Mouse (Mus musculus) cerebellum, adult 2 months (tissue): ENCODE measurements around the gene Spin2c. TPM values are rescaled to one million over a fixed set of nuclear protein-coding genes. Genes with fewer than 3 reads are reported as not detected.
A peak's percentile ranks its signal among the peaks of the same experiment; 100 is the strongest.

Experiments used
- DNase-seq, 2 experiments: peaks; one replicate each; pipeline ENCODE4 v3.0.0; 2021
- H3K27ac ChIP-seq: fragments of 200-500 bp; 2 replicates; pipeline ENCODE4 v1.5.1; 2012; ENCODE audit warnings: low read length, control low read depth, inconsistent platforms; ENCODE audit not compliant: insufficient read depth
- H3K27me3 ChIP-seq: fragments of 200-500 bp; 2 replicates; pipeline ENCODE4 v1.6.1; 2012; ENCODE audit warnings: inconsistent platforms, mild to moderate bottlenecking, low read length, moderate library complexity; ENCODE audit not compliant: control insufficient read depth, insufficient read depth
- H3K4me1 ChIP-seq: fragments of 200-500 bp; 2 replicates; pipeline ENCODE4 v1.6.1; 2011; ENCODE audit warnings: low read length; ENCODE audit not compliant: control insufficient read depth, insufficient read depth
- H3K4me3 ChIP-seq: fragments of 200-500 bp; replicated peaks from 2 replicates; pipeline ENCODE3; 2011; ENCODE audit warnings: mild to moderate bottlenecking, low read depth, low read length, control low read depth; ENCODE audit not compliant: insufficient read depth
- CTCF ChIP-seq: fragments of 200-500 bp; IDR thresholded peaks from 2 replicates; pipeline ENCODE4 v1.5.1; 2011; ENCODE audit warnings: low read depth, mild to moderate bottlenecking, control low read depth, low read length, moderate library complexity, borderline replicate concordance; ENCODE audit not compliant: insufficient read depth
- POLR2A ChIP-seq: fragments of 200-500 bp; IDR thresholded peaks from 2 replicates; pipeline ENCODE4 v1.6.1; 2011; ENCODE audit warnings: low read length, control low read depth, borderline replicate concordance; ENCODE audit not compliant: insufficient read depth
- WGBS: fragments of 180-500 bp; shearing (Covaris S2); methylation state at CpG from one replicate; pipeline ENCODE4 v1.1.7; 2018; 5-methylcytosine and 5-hydroxymethylcytosine counted together
- polyA plus RNA-seq: library from polyadenylated mRNA; depleted of rRNA; stranded (reverse); fragments of >200 nt; gene quantifications from 2 replicates; pipeline ENCODE4 v1.2.3, GENCODE M21; 2012; rRNA removed

Spin2c gene
- 7.3 and 7.8 TPM in 2 replicates for polyA plus RNA-seq

DNA sequence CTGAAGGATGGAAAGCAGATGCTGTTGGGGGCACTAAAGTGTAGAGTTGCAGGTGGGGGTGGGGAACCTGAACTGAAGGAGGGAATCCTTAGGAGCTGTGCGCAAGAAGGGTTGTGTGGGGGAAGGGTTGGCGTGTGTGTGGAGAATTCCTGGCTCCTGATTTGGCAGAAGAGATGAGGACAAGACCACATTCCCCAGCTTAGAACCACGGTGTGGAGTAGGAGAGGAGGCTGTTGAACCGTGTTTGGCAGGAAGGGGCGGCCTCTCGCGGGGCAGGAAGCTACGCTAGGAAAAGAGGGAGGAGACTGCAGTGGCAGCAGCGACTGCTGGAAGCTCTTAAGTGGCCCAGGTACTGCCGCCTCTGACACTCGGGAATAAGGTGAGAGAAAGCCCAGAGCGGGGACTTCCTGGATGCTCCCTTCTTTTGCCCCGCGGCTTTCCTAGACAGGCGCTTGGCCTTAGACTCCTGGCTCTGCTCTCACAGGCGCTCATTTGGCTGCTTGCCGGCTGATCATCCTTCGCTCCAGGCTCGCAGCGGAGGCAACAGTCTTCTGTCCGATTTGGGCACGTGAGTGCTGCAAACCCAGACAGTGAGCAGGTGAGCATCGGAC lies at the start of gene Spin2c:
Gene Spin2c (plus strand): TSS at position 275 of the 611 bp plus-strand sequence.
- TF ChIP-seq POLR2A (no peak), CTCF (no peak)
- H3K27me3 ChIP-seq = no peaks in the 10 kb centered on the region
- H3K4me1 ChIP-seq = no peaks in the 10 kb centered on the region
- peak; percentile 61 to 66 for DNase-seq
- 3% methylated on average over 23 of the region's 23 CpGs for WGBS
- peak within 1 kb of the TSS; percentile 100 for H3K4me3 ChIP-seq
- peak within 1 kb of the TSS; percentile 56; the same call in 1 of the 2 replicates for H3K27ac ChIP-seq

DNA sequence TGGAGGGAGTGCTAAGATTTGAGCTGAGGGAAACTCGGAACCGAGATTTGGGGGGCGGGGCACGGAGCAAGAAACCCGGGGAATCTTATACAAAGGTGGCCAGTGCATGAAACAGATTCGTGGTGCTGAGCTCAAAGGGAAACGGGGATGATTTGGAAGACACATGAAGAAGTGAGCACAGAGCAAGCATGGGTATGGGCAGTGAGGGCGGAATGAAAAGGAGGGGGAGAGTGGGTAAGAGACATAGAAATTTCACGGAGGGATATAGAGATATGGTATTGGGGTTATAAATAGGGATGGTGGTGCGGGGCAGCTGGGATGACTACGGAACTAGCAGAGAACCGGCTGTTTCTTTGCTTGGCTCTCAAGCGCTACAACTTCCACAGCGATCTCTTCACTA lies 581 bp downstream of the Spin2c start:
- peak in 1 of 2 experiments; percentile 1 for DNase-seq
- H3K27me3 ChIP-seq = no peaks in the 10 kb centered on the region
- no peak overlapping the region for H3K27ac ChIP-seq
- no peaks in the 10 kb centered on the region for H3K4me1 ChIP-seq
- peak overlapping the region; percentile 100 for H3K4me3 ChIP-seq
- TF ChIP-seq CTCF (no peak), POLR2A (no peak)
- WGBS = 9% methylated on average over 14 of the region's 14 CpGs

Other genes with a start within 250 kb of the Spin2c start
- gene Kctd12b, start 135.8 kb upstream of the Spin2c start, polyA plus RNA-seq = 2.5 and 2.7 TPM in 2 replicates
- gene Nbdy, start 108.6 kb upstream of the Spin2c start, polyA plus RNA-seq = 108 and 110 TPM in 2 replicates
- gene Samt1, start 180.4 kb downstream of the Spin2c start, polyA plus RNA-seq = not detected in 2 replicates
- not detected in 2 replicates for gene 4921511M17Rik, start 201.6 kb downstream of the Spin2c start, polyA plus RNA-seq
- not detected in 2 replicates for gene Gm10057, start 222.8 kb downstream of the Spin2c start, polyA plus RNA-seq